Mouse (Mus musculus) megakaryocyte, embryonic 14.5 days (primary cell): ENCODE measurements around the gene Klf13.

ENCODE experiments used
- FLI1 ChIP-seq: IDR thresholded peaks from 2 replicates; pipeline ENCODE4 v1.6.1; 2012; ENCODE audit warnings: low read length, inconsistent platforms, mixed read lengths
- GATA1 ChIP-seq: IDR thresholded peaks from 3 replicates; pipeline ENCODE4 v1.6.1; 2012; ENCODE audit warnings: mixed read lengths, low read length, inconsistent platforms, borderline replicate concordance

DNA sequence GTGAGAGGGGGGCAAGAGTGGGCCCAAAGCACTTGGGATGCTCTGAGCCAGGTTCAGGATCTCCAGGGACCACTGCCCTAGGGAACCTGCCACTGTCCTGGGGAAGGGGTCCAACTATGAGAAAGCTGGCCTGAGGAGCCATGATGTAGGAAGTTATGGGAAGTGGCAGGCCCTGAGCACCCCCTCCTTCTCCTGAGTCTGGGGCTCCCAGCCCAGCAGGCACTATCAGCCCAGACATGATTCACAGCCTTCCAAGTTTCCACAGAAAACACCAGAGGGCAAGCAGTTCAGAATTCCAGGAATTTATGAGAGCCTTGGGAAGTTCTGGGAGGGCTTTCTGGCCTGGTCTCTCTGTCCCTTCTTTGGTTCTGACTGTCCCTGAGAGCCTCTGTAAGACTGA lies 63.0 kb downstream of the Klf13 start:
- TF ChIP-seq GATA1 (no peak), FLI1 (no peak)
